Mouse (Mus musculus): ENCODE measurements around the gene Stk40.

Gene Stk40

GRCm38 (mm10) chr4:126123309-126124040, 19.7 kb downstream of the Stk40 start:
- DNase-seq (ENCODE audit: low spot score in 2 of 2) = peak in 1 of 2 experiments; percentile 62

- DNase-seq (ENCODE audit: low spot score in 2 of 2) = no peak
These were observed 26.7 kb downstream of the Stk40 start for GRCm38 (mm10) chr4:126130502-126130901.

GRCm38 (mm10) chr4:126131290-126132121, 27.7 kb downstream of the Stk40 start:
- DNase-seq (ENCODE audit: low spot score in 2 of 2) = peak in 1 of 2 experiments; percentile 67

- DNase-seq (ENCODE audit: low spot score in 2 of 2) = no peak
These were observed 29.0 kb downstream of the Stk40 start for GRCm38 (mm10) chr4:126132636-126133264.

GRCm38 (mm10) chr4:126134236-126134635, 30.5 kb downstream of the Stk40 start:
- no peak for DNase-seq (ENCODE audit: low spot score in 2 of 2)

GRCm38 (mm10) chr4:126134639-126135038, 30.9 kb downstream of the Stk40 start:
- peak in 1 of 2 experiments; percentile 33 for DNase-seq (ENCODE audit: low spot score in 2 of 2)

GRCm38 (mm10) chr4:126137773-126138172, 34.0 kb downstream of the Stk40 start:
- no peak for DNase-seq (ENCODE audit: low spot score in 2 of 2)

- DNase-seq (ENCODE audit: low spot score in 2 of 2) = no peak
These were observed 37.3 kb downstream of the Stk40 start for GRCm38 (mm10) chr4:126141021-126141420.

GRCm38 (mm10) chr4:126145396-126145795, 41.6 kb downstream of the Stk40 start:
- DNase-seq (ENCODE audit: low spot score in 2 of 2) = no peak

- DNase-seq (ENCODE audit: low spot score in 2 of 2) = no peak
These were observed 43.3 kb downstream of the Stk40 start for GRCm38 (mm10) chr4:126146974-126147532.

- DNase-seq (ENCODE audit: low spot score in 2 of 2) = no peak
These were observed 43.9 kb downstream of the Stk40 start, which contains the start of gene Eva1b for GRCm38 (mm10) chr4:126147533-126148160. Gene Eva1b, plus strand, starts transcription at chr4:126147744.

- no peak for DNase-seq (ENCODE audit: low spot score in 2 of 2)
These were observed 44.6 kb downstream of the Stk40 start for GRCm38 (mm10) chr4:126148161-126148961.

GRCm38 (mm10) chr4:126149041-126149676, 45.4 kb downstream of the Stk40 start:
- no peak for DNase-seq (ENCODE audit: low spot score in 2 of 2)

GRCm38 (mm10) chr4:126149798-126150197, 46.0 kb downstream of the Stk40 start:
- no peak for DNase-seq (ENCODE audit: low spot score in 2 of 2)

GRCm38 (mm10) chr4:126150297-126150948, 46.7 kb downstream of the Stk40 start:
- DNase-seq (ENCODE audit: low spot score in 2 of 2) = no peak

- DNase-seq (ENCODE audit: low spot score in 2 of 2) = no peak
These were observed 47.2 kb downstream of the Stk40 start for GRCm38 (mm10) chr4:126150949-126151320.

GRCm38 (mm10) chr4:126151701-126152440, 48.1 kb downstream of the Stk40 start:
- no peak for DNase-seq (ENCODE audit: low spot score in 2 of 2)

GRCm38 (mm10) chr4:126152864-126153263, 49.1 kb downstream of the Stk40 start:
- DNase-seq (ENCODE audit: low spot score in 2 of 2) = no peak

- DNase-seq (ENCODE audit: low spot score in 2 of 2) = no peak
These were observed 51.4 kb downstream of the Stk40 start for GRCm38 (mm10) chr4:126155183-126155582.

All from left cerebral cortex, adult 9 months (tissue).